Mouse (Mus musculus) MEL (cell line): ENCODE data around the gene Atrnl1. TPM values are rescaled to one million over a fixed set of nuclear protein-coding genes. Genes with fewer than 3 reads are reported as not detected.

ENCODE experiments used
- DNase-seq: peaks from one replicate; pipeline ENCODE4 v3.0.0; 2011; ENCODE audit warnings: low read depth, low spot score
- H3K27ac ChIP-seq: 2 replicates; pipeline ENCODE4 v1.5.1; 2012; ENCODE audit warnings: low read depth, mild to moderate bottlenecking, control low read depth, low read length, moderate library complexity; ENCODE audit not compliant: control insufficient read depth
- H3K27me3 ChIP-seq, 2 experiments: fragments of 150-350 bp in 1 of 2; sonication (generic) in 1 of 2; 2 replicates each; pipeline ENCODE4 v1.6.1; 2012; ENCODE audit warnings: low read length in 2 of 2, mild to moderate bottlenecking in 2 of 2, improper control_type of control experiment in 1 of 2, moderate library complexity in 1 of 2; ENCODE audit not compliant: insufficient read depth in 2 of 2, control insufficient read depth in 1 of 2
- H3K36me3 ChIP-seq, 2 experiments: 2 replicates each; pipeline ENCODE4 v1.6.1; 2012 to 2014; ENCODE audit warnings: low read length in 2 of 2, improper control_type of control experiment in 1 of 2, inconsistent platforms in 1 of 2, mild to moderate bottlenecking in 1 of 2; ENCODE audit not compliant: insufficient read depth in 2 of 2, control insufficient read depth in 1 of 2
- H3K4me1 ChIP-seq, 2 experiments: fragments of 150-350 bp in 1 of 2; sonication (generic) in 1 of 2; 2 replicates each; pipeline ENCODE4 v1.6.1; 2012; ENCODE audit warnings: low read length in 2 of 2, improper control_type of control experiment in 1 of 2, mild to moderate bottlenecking in 1 of 2; ENCODE audit not compliant: insufficient read depth in 2 of 2, control insufficient read depth in 1 of 2
- H3K4me3 ChIP-seq, 2 experiments: fragments of 150-350 bp in 1 of 2; sonication (generic) in 1 of 2; 2 replicates each; pipeline ENCODE4 v1.5.1; 2012; ENCODE audit warnings: low read depth in 2 of 2, low read length in 2 of 2, mild to moderate bottlenecking in 2 of 2, moderate library complexity in 2 of 2, control low read depth in 1 of 2, improper control_type of control experiment in 1 of 2; ENCODE audit not compliant: control insufficient read depth in 1 of 2, insufficient read depth in 1 of 2
- H3K79me2 ChIP-seq: 2 replicates; pipeline ENCODE4 v1.6.1; 2012; ENCODE audit warnings: mild to moderate bottlenecking, low read length, moderate library complexity; ENCODE audit not compliant: control insufficient read depth, poor library complexity, insufficient read depth
- H3K9ac ChIP-seq: 2 replicates; pipeline ENCODE4 v1.6.1; 2012; ENCODE audit warnings: low read depth, mild to moderate bottlenecking, control low read depth, low read length, moderate library complexity; ENCODE audit not compliant: control insufficient read depth, poor library complexity, severe bottlenecking
- H3K9me3 ChIP-seq: fragments of 150-350 bp; sonication (generic); replicated peaks from 2 replicates; pipeline ENCODE4 v1.6.1; 2012; ENCODE audit warnings: mild to moderate bottlenecking, low read length, improper control_type of control experiment, moderate library complexity; ENCODE audit not compliant: insufficient read depth
- BHLHE40 ChIP-seq: IDR thresholded peaks from 2 replicates; pipeline ENCODE4 v1.6.1; 2012; ENCODE audit warnings: low read depth, mild to moderate bottlenecking, inconsistent platforms, low read length, improper control_type of control experiment, borderline replicate concordance
- CHD1 ChIP-seq: IDR thresholded peaks from 2 replicates; pipeline ENCODE4 v1.6.1; 2012; ENCODE audit warnings: low read depth, mild to moderate bottlenecking, inconsistent platforms, low read length, improper control_type of control experiment
- CHD2 ChIP-seq: IDR thresholded peaks from 2 replicates; pipeline ENCODE4 v1.6.1; 2011; ENCODE audit warnings: low read length, improper control_type of control experiment
- EP300 ChIP-seq, 2 experiments: IDR thresholded peaks; 2 replicates each; pipeline ENCODE4 v1.6.1; 2011; ENCODE audit warnings: improper control_type of control experiment in 2 of 2, low read length in 2 of 2, low read depth in 1 of 2, mild to moderate bottlenecking in 1 of 2
- ETS1 ChIP-seq: IDR thresholded peaks from 2 replicates; pipeline ENCODE4 v1.6.1; 2012; ENCODE audit warnings: low read depth, mild to moderate bottlenecking, inconsistent platforms, low read length, improper control_type of control experiment, moderate library complexity
- JUND ChIP-seq: IDR thresholded peaks from 2 replicates; pipeline ENCODE4 v1.6.1; 2011; ENCODE audit warnings: low read depth, mild to moderate bottlenecking, improper control_type of control experiment, low read length
- KAT2A ChIP-seq: conservative IDR thresholded peaks from 2 replicates; pipeline ENCODE4 v1.6.1; 2012; ENCODE audit warnings: low read depth, low read length, improper control_type of control experiment, inconsistent platforms
- MAFK ChIP-seq: IDR thresholded peaks from 2 replicates; pipeline ENCODE4 v1.6.1; 2011; ENCODE audit warnings: low read depth, mild to moderate bottlenecking, low read length, improper control_type of control experiment, borderline replicate concordance
- MAZ ChIP-seq: IDR thresholded peaks from 2 replicates; pipeline ENCODE4 v1.6.1; 2012; ENCODE audit warnings: low read depth, mild to moderate bottlenecking, inconsistent platforms, low read length, improper control_type of control experiment
- MXI1 ChIP-seq: IDR thresholded peaks from 2 replicates; pipeline ENCODE4 v1.6.1; 2011; ENCODE audit warnings: mild to moderate bottlenecking, low read depth, low read length, improper control_type of control experiment
- MYB ChIP-seq: IDR thresholded peaks from 2 replicates; pipeline ENCODE4 v1.6.1; 2011; ENCODE audit warnings: mild to moderate bottlenecking, low read depth, low read length, improper control_type of control experiment
- NELFE ChIP-seq: IDR thresholded peaks from 2 replicates; pipeline ENCODE4 v1.6.1; 2011; ENCODE audit warnings: low read depth, low read length, improper control_type of control experiment
- POLR2AphosphoS2 ChIP-seq: IDR thresholded peaks from 2 replicates; pipeline ENCODE4 v1.6.1; 2011; ENCODE audit warnings: low read length, improper control_type of control experiment
- POLR2AphosphoS5 ChIP-seq: IDR thresholded peaks from 2 replicates; pipeline ENCODE4 v1.6.1; 2012; ENCODE audit warnings: low read depth, borderline replicate concordance, mild to moderate bottlenecking, inconsistent platforms, low read length, moderate library complexity, mixed read lengths
- RAD21 ChIP-seq: IDR thresholded peaks from 2 replicates; pipeline ENCODE4 v1.6.1; 2011; ENCODE audit warnings: mild to moderate bottlenecking, low read depth, low read length, improper control_type of control experiment
- RCOR1 ChIP-seq: IDR thresholded peaks from 2 replicates; pipeline ENCODE4 v1.6.1; 2012; ENCODE audit warnings: low read depth, mild to moderate bottlenecking, inconsistent platforms, low read length, improper control_type of control experiment
- SMC3 ChIP-seq: IDR thresholded peaks from 2 replicates; pipeline ENCODE4 v1.6.1; 2011; ENCODE audit warnings: low read depth, low read length, improper control_type of control experiment
- TBP ChIP-seq: IDR thresholded peaks from 2 replicates; pipeline ENCODE4 v1.8.0; 2011; ENCODE audit warnings: low read depth, low read length, improper control_type of control experiment
- TCF12 ChIP-seq: IDR thresholded peaks from 2 replicates; pipeline ENCODE4 v1.6.1; 2014; ENCODE audit warnings: low read depth, mild to moderate bottlenecking, inconsistent platforms, low read length, improper control_type of control experiment, moderate library complexity
- ZC3H11A ChIP-seq: IDR thresholded peaks from 2 replicates; pipeline ENCODE4 v1.6.1; 2012; ENCODE audit warnings: low read depth, mild to moderate bottlenecking, inconsistent platforms, low read length, improper control_type of control experiment
- ZMIZ1 ChIP-seq: IDR thresholded peaks from 2 replicates; pipeline ENCODE4 v1.6.1; 2012; ENCODE audit warnings: low read depth, mild to moderate bottlenecking, inconsistent platforms, low read length, improper control_type of control experiment, moderate library complexity
- polyA plus RNA-seq, 2 experiments: library from polyadenylated mRNA; stranded (reverse) in 1 of 2; unstranded in 1 of 2; fragments of >175 nt in 1 of 2; fragments of >200 nt in 1 of 2; gene quantifications; 2 replicates each; pipeline versions ENCODE4 v1.2.1 to v1.2.4; 2012; ENCODE audit warnings: low replicate concordance in 2 of 2, low read depth in 1 of 2; ENCODE audit not compliant: insufficient read length in 2 of 2, insufficient read depth in 1 of 2, missing spikeins in 1 of 2
- total RNA-seq: library from RNA; depleted of rRNA; stranded (reverse); fragments of 300-350 nt; gene quantifications from 2 replicates; pipeline ENCODE4 v1.2.3, GENCODE M21; 2012

Gene Atrnl1
- total and polyA plus RNA-seq, 3 experiments, result 6.4 to 8.2 TPM; not detected in 1

- H3K27me3 ChIP-seq, result no peaks in the 10 kb centered on the region
These were observed 489.5 kb downstream of the Atrnl1 start for GRCm38 (mm10) chr19:58100381-58100780.

DNA sequence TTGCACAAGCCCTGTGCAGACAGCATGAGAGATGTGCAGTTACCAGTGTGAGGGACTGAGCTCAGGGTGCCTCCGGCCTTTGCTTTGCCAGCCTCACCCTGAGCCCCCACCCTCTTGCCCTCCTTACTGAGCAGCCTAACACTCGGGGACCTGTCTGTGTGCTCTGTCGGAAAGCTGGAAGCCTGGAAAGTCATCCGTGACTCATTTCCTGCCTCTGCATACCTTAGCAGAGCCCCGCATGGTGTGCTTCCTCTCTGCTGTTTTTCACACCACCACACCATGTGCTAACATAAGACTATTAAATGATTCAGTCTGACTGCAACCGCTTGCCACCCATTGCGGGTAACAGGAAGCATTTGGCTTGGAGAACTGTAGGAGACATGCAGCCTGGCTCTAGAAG lies 493.7 kb downstream of the Atrnl1 start:
- DNase-seq, result no peak
- Histone ChIP-seq H3K9me3 (no peaks in the 10 kb centered on the region), H3K79me2 (no peaks in the 10 kb centered on the region)
- no peak for TF ChIP-seq POLR2AphosphoS2
- TF ChIP-seq TCF12, result no peak
- TF ChIP-seq BHLHE40, result no peak
- TF ChIP-seq ZC3H11A, result no peak
- TF ChIP-seq EP300 (IDR thresholded peaks at IDR 0.05; ENCODE audit: low read depth in 1 of 2, low read length in 2 of 2), result no peak
- no peak for TF ChIP-seq ETS1
- TF ChIP-seq CHD2, result no peak
- TF ChIP-seq RCOR1, result no peak
- no peak for TF ChIP-seq KAT2A
- no peak for TF ChIP-seq SMC3
- no peak for TF ChIP-seq TBP
- TF ChIP-seq MYB, result no peak
- TF ChIP-seq MAZ, result no peak
- no peak for TF ChIP-seq ZMIZ1
- no peak for TF ChIP-seq RAD21
- no peak for TF ChIP-seq NELFE
- no peak for TF ChIP-seq CHD1
- TF ChIP-seq JUND, result no peak
- no peak for TF ChIP-seq MXI1
- no peak for TF ChIP-seq MAFK
- TF ChIP-seq, all 39 proteins: peak for 0
- Histone ChIP-seq H3K4me3 (no peak overlapping the region), H3K27ac (no peak overlapping the region), H3K9ac (no peak overlapping the region), H3K4me1 (no peaks in the 10 kb centered on the region), H3K27me3 (no peaks in the 10 kb centered on the region), H3K36me3 (no peaks in the 10 kb centered on the region)

More at GRCm38 (mm10) chr19:58100381-58100780, 489.5 kb downstream of the Atrnl1 start:
- Histone ChIP-seq H3K27ac (no peak overlapping the region), H3K4me1 (no peaks in the 10 kb centered on the region), H3K9me3 (no peaks in the 10 kb centered on the region), H3K9ac (no peak overlapping the region), H3K36me3 (no peaks in the 10 kb centered on the region), H3K4me3 (no peak overlapping the region), H3K79me2 (no peaks in the 10 kb centered on the region)
- no peak for DNase-seq
- TF ChIP-seq POLR2AphosphoS5, result no peak
- TF ChIP-seq, all 39 proteins: peak for 0
